Mouse (Mus musculus): Measurements from ENCODE around the gene Olfr747.
"Not testable (repeated sequence)": the region's sequence is repeated elsewhere in the genome, so short reads cannot be mapped to it uniquely, and the experiment has no call there.

Gene Olfr747

DNA sequence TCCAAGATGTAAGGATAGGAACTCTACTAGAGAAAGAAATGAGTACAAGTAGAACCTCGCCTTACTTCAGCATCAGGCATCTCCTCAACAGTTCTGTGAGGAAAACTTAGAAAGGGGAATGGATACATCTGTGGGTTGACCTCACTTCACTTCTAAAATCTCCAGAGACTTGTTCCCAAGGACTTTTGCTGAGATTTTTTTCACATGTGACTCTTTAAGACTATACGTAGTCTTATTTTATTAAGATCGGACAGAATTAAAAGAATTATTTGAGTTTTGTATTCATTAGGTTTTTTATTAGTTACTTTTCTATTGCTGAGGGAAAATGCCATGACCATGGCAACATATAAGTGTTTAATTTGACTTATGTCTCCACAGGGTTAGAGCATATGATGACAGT is at the start of gene Olfr747:
Olfr747 (minus strand) TSS at position 101 of the 400 bp plus-strand sequence.
- no peak for DNase-seq (ENCODE audit: low spot score)

GRCm38 (mm10) chr14:50741584-50741983 is 48.6 kb upstream of the Olfr747 start:
- DNase-seq (ENCODE audit: low spot score) = no peak

GRCm38 (mm10) chr14:50740334-50740733 is 47.3 kb upstream of the Olfr747 start:
- no peak for DNase-seq (ENCODE audit: low spot score)

DNA sequence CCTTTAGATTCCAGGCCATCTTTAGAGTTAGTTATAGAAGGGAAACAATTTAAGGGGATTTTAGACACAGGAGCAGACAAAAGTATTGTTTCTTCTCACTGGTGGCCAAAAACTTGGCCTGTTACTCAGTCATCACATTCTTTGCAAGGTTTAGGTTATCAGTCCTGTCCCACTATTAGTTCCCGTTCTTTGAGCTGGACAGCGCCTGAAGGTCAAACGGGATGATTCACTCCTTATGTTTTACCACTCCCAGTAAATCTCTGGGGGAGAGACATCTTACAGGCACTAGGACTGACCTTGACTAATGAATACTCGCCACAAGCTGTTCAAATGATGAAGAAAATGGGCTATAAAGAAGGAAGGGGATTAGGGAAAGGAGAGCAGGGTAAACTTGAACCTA is 29.4 kb upstream of the Olfr747 start:
- DNase-seq (ENCODE audit: low spot score) = not testable (repeated sequence)

DNA sequence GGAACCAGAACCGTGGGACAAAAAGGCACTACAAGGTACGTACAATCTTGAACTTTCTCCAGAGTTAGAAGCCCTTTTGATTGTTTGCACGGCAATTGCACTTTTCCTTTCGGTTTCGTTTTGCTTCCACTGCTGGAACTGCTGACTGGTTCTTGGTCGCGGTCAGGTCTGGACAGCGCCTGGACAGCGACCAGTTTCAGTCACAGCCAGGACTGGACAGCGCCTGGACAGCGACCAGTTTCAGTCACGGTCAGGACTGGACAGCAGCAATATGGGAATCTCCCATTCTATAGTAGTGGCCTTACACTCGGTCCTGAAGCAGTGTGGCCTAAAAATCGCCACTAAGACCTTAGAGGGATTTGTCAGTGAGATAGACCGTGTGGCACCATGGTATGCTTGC is 26.9 kb upstream of the Olfr747 start:
- not testable (repeated sequence) for DNase-seq (ENCODE audit: low spot score)

GRCm38 (mm10) chr14:50707073-50707472 is 14.1 kb upstream of the Olfr747 start, which contains the start of gene Olfr748:
Gene Olfr748 (plus strand): TSS chr14:50707373.
- no peak for DNase-seq (ENCODE audit: low spot score)

- no peak for DNase-seq (ENCODE audit: low spot score)
These were observed 46.2 kb downstream of the Olfr747 start, which contains the start of gene Olfr746 for GRCm38 (mm10) chr14:50646783-50647182. Gene Olfr746 (plus strand): TSS chr14:50647083.

GRCm38 (mm10) chr14:50639088-50639487 is 53.9 kb downstream of the Olfr747 start, which contains the start of gene Olfr745:
Gene Olfr745 (plus strand): TSS chr14:50639388.
- DNase-seq (ENCODE audit: low spot score) = no peak
